Mouse (Mus musculus) adrenal gland, postnatal 10 days (tissue): ENCODE measurements around the gene Rgs16. TPM values are rescaled to one million over a fixed set of nuclear protein-coding genes. Genes with fewer than 3 reads are reported as not detected.
"Not testable (repeated sequence)": the region's sequence is repeated elsewhere in the genome, so short reads cannot be mapped to it uniquely, and the experiment has no call there.

Source experiments
- DNase-seq: peaks from one replicate; pipeline ENCODE4 v3.0.0; 2021; ENCODE audit warnings: mixed read lengths
- total RNA-seq, 2 experiments: library from RNA; stranded (reverse); gene quantifications; 2 replicates each; pipeline ENCODE4 v1.2.3; 2021

Gene Rgs16
- total RNA-seq, 2 experiments from 2014 or later = 10.3 to 48.8 TPM

GRCm38 (mm10) chr1:153750054-153750453 lies 9.9 kb downstream of the Rgs16 start:
- DNase-seq = no peak

- DNase-seq = peak; percentile 60
These were observed 11.7 kb downstream of the Rgs16 start for GRCm38 (mm10) chr1:153751763-153752301.

GRCm38 (mm10) chr1:153752521-153752920 lies 12.4 kb downstream of the Rgs16 start:
- DNase-seq = no peak

GRCm38 (mm10) chr1:153753725-153754464 lies 13.7 kb downstream of the Rgs16 start:
- DNase-seq = no peak

GRCm38 (mm10) chr1:153764136-153764535 lies 24.0 kb downstream of the Rgs16 start:
- DNase-seq = no peak

- DNase-seq = no peak
These were observed 26.1 kb downstream of the Rgs16 start for GRCm38 (mm10) chr1:153766298-153766697.

- DNase-seq = no peak
These were observed 27.1 kb downstream of the Rgs16 start for GRCm38 (mm10) chr1:153767281-153767680.

- DNase-seq = no peak
These were observed 28.3 kb downstream of the Rgs16 start for GRCm38 (mm10) chr1:153768465-153768864.

- DNase-seq = not testable (repeated sequence)
These were observed 29.4 kb downstream of the Rgs16 start for GRCm38 (mm10) chr1:153769571-153769970.

GRCm38 (mm10) chr1:153769998-153770775 lies 30.0 kb downstream of the Rgs16 start:
- DNase-seq = no peak

GRCm38 (mm10) chr1:153770776-153771167 lies 30.6 kb downstream of the Rgs16 start:
- DNase-seq = no peak

- DNase-seq = no peak
These were observed 35.0 kb downstream of the Rgs16 start for GRCm38 (mm10) chr1:153775174-153775573.

GRCm38 (mm10) chr1:153776257-153776656 lies 36.1 kb downstream of the Rgs16 start:
- DNase-seq = no peak

- DNase-seq = no peak
These were observed 38.1 kb downstream of the Rgs16 start for GRCm38 (mm10) chr1:153778205-153778604.

- DNase-seq = no peak
These were observed 43.2 kb downstream of the Rgs16 start for GRCm38 (mm10) chr1:153783339-153783738.

GRCm38 (mm10) chr1:153785608-153786007 lies 45.5 kb downstream of the Rgs16 start:
- DNase-seq = no peak

- no peak for DNase-seq
These were observed 50.6 kb downstream of the Rgs16 start for GRCm38 (mm10) chr1:153790708-153791107.

- peak; percentile 18 for DNase-seq
These were observed 54.1 kb downstream of the Rgs16 start for GRCm38 (mm10) chr1:153794241-153794640.

Other genes with a start within 250 kb of the Rgs16 start
- gene Npl, start 190.3 kb upstream of the Rgs16 start, total RNA-seq = 1 to 10 TPM; 4.0 to 4.2 TPM
- gene Rgs8, start 87.3 kb upstream of the Rgs16 start, total RNA-seq = under 1 TPM; 0.57 to 0.61 TPM
- 10 to 100 TPM; 12.1 to 15.5 TPM for gene Rnasel, start 9.1 kb downstream of the Rgs16 start, total RNA-seq
- under 1 TPM in 1 of 2 experiments, not detected in 1; 0.12 TPM for gene Rgsl1, start 103.8 kb downstream of the Rgs16 start, total RNA-seq
- gene Teddm1b, start 134.0 kb downstream of the Rgs16 start, total RNA-seq = not detected
- gene Teddm1a, start 151.4 kb downstream of the Rgs16 start, total RNA-seq = not detected
- 100 to 1,000 TPM; 423 to 903 TPM for gene Glul, start 159.6 kb downstream of the Rgs16 start, total RNA-seq
- under 1 TPM; 0.36 to 0.45 TPM for gene Teddm2, start 159.9 kb downstream of the Rgs16 start, total RNA-seq